Mouse (Mus musculus) v-Abl transformed pro-B cells (cell line): ENCODE results near the gene Txlng.

Source experiments
- in situ Hi-C, 2 experiments: fragments of 400-800 bp; cut with MboI; formaldehyde crosslinking; loops; one replicate each; pipeline ENCODE4 v1.15.1; 2025; ENCODE audit not compliant: unreplicated experiment in 2 of 2

Gene Txlng

DNA sequence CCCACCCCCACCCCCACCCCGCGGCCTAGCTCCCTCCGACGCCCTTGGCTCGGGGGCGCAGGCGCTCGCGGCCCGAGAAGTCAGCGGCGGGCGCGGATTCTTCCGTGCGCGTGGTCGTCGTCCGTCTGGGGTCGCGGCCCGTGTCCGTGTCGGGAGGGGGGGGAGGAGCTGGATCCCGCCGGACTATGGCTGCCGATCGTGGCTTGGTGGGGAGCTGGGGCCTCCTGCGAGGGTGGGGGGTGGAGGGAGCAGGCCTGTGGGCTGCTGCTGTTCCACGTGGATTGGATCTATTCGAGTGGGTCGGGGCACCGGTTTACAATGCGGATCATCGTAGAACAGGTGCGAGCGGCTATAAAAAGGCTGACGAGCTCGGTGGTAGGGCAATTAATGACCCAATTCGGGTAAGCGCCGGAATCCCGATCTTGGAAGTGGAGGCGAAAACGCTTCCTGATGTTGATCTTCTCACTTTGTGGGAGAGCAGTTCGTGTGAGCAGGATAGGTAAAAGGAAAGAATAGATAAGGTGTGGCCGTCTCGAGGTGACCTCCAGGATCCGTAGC, 68.2 kb downstream of the Txlng start:
- in situ Hi-C loops: loop anchor here (10.0 to 25.0 kb wide), 2 partner anchors 1194 to 1201 kb away; partner anchors contain the start of gene Zrsr2 (in 2 of the 2)

DNA sequence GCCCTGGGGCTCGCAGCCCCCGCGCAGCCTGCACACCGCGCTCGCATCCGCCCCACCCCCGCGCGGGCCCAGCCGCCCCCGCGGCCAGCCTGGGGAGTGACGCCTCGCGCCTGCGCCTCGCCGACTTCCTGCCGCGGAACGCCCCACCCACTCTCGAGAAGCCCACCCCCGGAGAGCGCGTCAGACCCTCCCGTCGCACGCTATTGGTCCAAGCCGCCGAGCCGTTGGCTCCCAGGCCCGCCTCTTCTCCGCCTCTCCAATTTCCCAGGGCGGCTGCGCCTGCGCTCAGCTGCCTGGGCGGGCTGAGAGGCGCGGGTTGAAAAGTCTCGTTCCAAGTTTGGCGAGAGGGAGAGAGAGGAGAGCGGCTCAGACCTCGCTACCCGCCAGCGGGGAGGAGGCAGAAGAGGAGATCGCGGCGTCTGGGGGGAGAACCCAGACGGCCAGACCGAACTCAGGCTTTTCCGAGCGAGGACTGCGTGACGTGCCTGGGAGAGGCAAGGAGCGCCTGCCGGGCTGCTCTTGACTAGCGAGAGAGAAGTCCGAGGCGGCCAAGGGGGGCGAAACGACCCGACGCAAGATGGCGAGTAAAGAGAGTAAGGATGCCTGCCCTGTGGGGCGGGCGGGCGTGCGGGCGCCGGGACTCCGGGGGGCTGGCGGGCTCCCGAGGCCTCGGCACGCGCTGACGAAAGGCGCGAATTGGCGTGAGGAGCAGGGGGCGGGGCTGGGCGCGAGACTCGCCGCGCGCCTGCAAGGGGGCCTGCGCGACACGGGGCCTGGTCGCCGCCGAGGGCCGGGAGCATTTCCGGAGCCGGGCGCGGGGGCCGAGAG, 68.9 kb downstream of the Txlng start, which contains the start of gene Rbbp7:
Rbbp7 (plus strand) TSS at position 288 of the 828 bp plus-strand sequence.
- in situ Hi-C loops: loop anchor here (10.0 to 25.0 kb wide), 2 partner anchors 1194 to 1202 kb away; partner anchors contain the start of gene Zrsr2 (in 2 of the 2)

DNA sequence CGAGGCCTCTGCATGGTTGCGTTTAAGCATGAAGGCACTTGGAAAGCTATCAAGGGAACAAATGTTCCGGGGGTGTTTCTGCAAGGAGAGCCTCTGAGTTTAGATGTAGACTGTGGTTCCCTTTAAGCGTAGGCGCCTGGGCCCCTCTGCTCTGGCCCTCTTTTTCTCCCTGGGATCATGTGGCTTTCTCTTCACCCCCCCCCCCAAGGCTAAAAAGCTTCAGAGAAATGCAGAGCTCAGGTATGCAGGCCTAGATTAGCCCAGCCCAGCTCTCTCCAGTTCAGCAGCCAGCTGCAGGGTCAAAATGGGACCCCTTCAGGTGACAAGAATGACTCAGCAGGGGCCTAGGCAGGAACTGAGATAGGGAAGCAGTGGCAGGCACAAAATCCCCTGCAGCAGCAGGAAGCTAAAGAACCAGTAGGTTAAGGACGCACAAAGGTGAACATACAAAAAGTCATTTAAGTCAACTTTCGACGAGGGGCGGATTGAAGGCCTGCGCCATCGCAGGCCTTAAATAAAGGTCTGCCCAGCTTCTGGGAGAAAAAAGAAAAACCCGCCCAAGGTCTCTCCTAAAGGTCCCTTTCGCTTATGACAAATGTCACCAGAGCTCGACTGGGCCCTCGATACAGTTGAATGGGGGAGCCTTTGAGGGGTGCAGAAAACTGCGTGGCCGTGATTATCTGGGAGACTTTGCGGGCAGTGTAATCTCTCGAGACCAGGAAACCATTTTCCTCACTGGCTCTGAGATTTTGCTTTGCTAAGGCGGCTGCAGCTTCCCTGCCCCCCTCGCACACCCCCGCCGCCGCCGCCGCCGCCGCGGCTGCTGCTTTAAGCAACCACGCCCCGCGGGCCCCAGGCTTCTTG, 69.8 kb downstream of the Txlng start:
- in situ Hi-C loops: loop anchor here (10.0 to 25.0 kb wide), 2 partner anchors 1195 to 1203 kb away; partner anchors contain the start of gene Zrsr2 (in 2 of the 2)

GRCm38 (mm10) chrX:162756058-162756457, 73.2 kb downstream of the Txlng start:
- in situ Hi-C loops: loop anchor here in 1 of 2 experiments (25.0 kb wide), 1 partner anchor 1206 kb away; the partner anchor contains the start of gene Zrsr2

- in situ Hi-C loops: loop anchor here in 1 of 2 experiments (25.0 kb wide), 1 partner anchor 1208 kb away; the partner anchor contains the start of gene Zrsr2
Observed at GRCm38 (mm10) chrX:162754314-162754713, 74.9 kb downstream of the Txlng start.

GRCm38 (mm10) chrX:162752418-162752817, 76.8 kb downstream of the Txlng start:
- in situ Hi-C loops: loop anchor here in 1 of 2 experiments (25.0 kb wide), 1 partner anchor 1210 kb away; the partner anchor contains the start of gene Zrsr2

DNA sequence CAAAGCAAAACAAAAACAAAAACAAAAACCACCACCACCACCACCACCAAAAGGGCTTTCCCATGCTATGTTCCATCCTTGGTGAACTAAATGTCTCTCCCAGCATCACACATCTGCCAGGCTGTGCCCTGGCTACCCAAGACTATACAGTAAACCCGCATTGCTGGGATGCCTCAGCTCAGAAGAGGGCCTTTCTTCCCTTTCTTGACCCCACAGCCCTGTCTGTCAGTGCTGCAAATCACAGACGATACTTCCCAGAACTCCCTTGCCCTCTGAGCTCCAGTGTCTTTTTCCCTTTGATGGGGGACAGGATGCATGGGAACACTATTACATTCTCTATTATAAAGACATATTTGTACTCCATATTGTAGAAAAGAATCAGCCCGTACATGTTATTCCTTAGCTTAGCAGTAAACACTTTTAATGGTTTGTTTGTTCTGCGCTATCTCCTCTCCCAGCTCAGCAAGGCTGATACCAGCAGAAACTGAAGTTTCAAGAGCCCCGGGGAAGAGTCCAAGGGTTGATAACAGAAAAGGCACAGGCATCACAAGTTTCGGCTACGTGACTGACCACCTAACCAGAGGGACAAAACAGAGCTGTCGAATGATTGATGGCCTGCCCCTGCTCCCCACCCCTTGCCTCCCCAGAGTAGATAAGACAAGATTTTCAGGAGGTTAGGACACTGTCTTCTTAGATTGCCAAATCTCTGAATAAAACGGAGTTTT, 80.4 kb downstream of the Txlng start:
- in situ Hi-C loops: no loop called here

GRCm38 (mm10) chrX:162736140-162736659, 93.1 kb downstream of the Txlng start:
- in situ Hi-C loops: no loop called here

- in situ Hi-C loops: no loop called here
Observed at GRCm38 (mm10) chrX:162734997-162735929, 94.0 kb downstream of the Txlng start.

- in situ Hi-C loops: no loop called here
Observed at GRCm38 (mm10) chrX:162730031-162730430, 99.2 kb downstream of the Txlng start.
